Mouse (Mus musculus): ENCODE results near the gene Acan. TPM values are rescaled to one million over a fixed set of nuclear protein-coding genes. Genes with fewer than 3 reads are reported as not detected.
A peak's percentile ranks its signal among the peaks of the same experiment; 100 is the strongest.

The Acan gene
- polyA plus RNA-seq, 1 experiment: not detected

DNA sequence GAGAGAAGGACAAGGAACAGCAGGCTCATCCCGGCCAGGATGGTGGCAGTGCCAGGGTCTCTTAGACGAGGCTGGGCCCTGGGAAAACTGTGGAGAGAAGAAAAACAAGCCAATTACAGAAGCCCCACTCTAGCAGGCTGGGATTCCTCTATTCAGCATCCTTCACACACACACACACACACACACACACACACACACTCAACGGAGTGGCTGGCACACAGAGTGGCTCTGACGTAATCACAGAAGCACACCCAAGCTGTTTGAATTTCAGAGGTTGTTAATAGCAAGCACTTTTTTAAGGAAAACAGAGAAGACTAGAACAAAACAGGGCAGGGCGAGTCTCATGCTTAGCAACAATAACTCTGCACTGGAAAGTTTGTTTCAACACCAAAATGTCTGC, 70.2 kb downstream of the Acan start:
- WGBS: 70% methylated on average over 5 of the region's 5 CpGs
- Histone ChIP-seq H3K4me3 (replicated peaks; ENCODE audit: control insufficient read depth, low read depth, low read length) (no peak overlapping the region), H3K27ac (ENCODE audit: control insufficient read depth, insufficient read depth, low read depth, low read length, poor library complexity) (no peak overlapping the region), H3K4me1 (ENCODE audit: control insufficient read depth, insufficient read depth, low read length) (no peaks in the 10 kb centered on the region)
- TF ChIP-seq POLR2A (IDR thresholded peaks at IDR 0.05; ENCODE audit: borderline replicate concordance, control insufficient read depth, low read depth, low read length) (no peak), CTCF (IDR thresholded peaks at IDR 0.05; ENCODE audit: control insufficient read depth, insufficient read depth, low read length) (no peak)

DNA sequence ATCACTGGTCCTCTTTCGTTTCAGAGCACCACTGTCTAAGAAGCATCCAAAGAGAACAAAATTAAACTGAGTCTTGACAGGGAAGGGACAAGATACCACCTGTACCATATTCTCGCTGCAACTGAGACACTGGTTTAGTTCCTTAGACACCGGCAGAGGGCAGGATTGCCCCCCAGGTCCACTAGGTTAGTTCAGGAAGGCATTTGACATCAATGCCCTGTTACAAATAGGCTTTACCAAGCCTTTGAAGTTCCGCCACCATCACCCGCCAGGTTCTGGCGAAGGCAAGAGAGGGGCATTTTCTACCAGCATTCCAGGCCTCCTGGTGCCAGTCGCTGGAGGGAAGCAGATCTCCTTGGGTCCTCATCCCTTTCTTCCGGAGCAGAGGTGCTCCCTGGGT, 76.6 kb downstream of the Acan start:
- 35% methylated on average over 8 of the region's 8 CpGs for WGBS
- Histone ChIP-seq H3K4me3 (replicated peaks; ENCODE audit: control insufficient read depth, low read depth, low read length) (no peak overlapping the region), H3K4me1 (ENCODE audit: control insufficient read depth, insufficient read depth, low read length) (no peaks in the 10 kb centered on the region), H3K27ac (ENCODE audit: control insufficient read depth, insufficient read depth, low read depth, low read length, poor library complexity) (no peak overlapping the region; the same call in 1 of the 2 replicates)
- TF ChIP-seq CTCF (IDR thresholded peaks at IDR 0.05; ENCODE audit: control insufficient read depth, insufficient read depth, low read length): no peak
- TF ChIP-seq POLR2A (IDR thresholded peaks at IDR 0.05; ENCODE audit: borderline replicate concordance, control insufficient read depth, low read depth, low read length): no peak

DNA sequence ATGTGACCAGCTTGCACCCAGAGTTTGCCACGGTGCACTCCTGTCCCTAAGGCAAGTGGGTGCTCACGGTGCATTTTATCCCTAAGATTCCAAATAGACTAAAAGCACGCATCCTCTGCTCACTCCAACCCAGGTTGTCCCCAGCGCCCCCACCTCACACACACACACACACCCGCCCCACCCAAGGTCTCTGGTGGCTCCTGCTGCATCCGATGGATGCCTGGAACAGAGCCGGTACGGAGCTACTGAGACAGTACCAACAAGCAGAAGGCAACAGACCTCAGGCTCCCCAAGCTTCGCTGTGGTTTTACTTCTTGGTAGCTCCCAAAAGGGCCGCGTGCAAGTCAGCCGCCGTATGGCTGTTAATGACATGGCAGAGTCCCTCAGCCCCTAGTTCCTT, 77.1 kb downstream of the Acan start:
- Histone ChIP-seq H3K27ac (ENCODE audit: control insufficient read depth, insufficient read depth, low read depth, low read length, poor library complexity) (no peak overlapping the region), H3K4me3 (replicated peaks; ENCODE audit: control insufficient read depth, low read depth, low read length) (no peak overlapping the region), H3K4me1 (ENCODE audit: control insufficient read depth, insufficient read depth, low read length) (no peaks in the 10 kb centered on the region)
- TF ChIP-seq CTCF (IDR thresholded peaks at IDR 0.05; ENCODE audit: control insufficient read depth, insufficient read depth, low read length) (no peak), POLR2A (IDR thresholded peaks at IDR 0.05; ENCODE audit: borderline replicate concordance, control insufficient read depth, low read depth, low read length) (no peak)
- 15% methylated on average over 13 of the region's 13 CpGs for WGBS

DNA sequence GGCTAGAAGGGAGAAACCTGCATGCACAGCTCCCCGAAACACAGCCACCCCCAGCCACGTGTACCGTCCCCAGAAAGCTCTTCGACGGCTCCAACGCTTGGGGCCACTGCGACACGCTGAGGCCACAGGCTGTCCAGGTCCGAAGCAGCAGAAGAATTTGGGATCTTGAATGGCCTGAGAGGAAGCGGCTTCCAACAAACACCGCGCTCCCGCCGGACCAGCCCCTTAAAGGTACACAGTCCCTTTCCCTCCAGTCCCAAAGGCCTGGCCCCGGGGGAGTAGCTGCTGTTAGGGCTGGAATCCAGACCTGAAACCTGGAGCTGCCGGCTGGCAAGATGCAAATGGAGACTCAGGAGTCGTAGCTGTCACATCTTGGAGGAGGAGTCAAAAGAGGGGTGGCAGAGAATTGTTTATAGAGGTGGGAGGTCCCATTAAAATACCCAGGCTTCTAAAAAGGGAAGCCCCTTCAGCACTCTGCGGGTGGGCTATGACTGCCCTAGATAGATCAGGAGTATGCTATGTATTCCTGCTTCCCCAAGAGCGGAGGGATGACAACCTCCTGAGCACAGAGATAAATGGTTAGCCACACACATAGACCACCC, 77.7 kb downstream of the Acan start, which contains the start of gene Hapln3:
Gene Hapln3, minus strand, starts transcription at position 176 of the 602 bp plus-strand sequence.
- Histone ChIP-seq H3K4me3 (replicated peaks; ENCODE audit: control insufficient read depth, low read depth, low read length) (no peak within 1 kb of the TSS), H3K4me1 (ENCODE audit: control insufficient read depth, insufficient read depth, low read length) (no peaks in the 10 kb centered on the region), H3K27ac (ENCODE audit: control insufficient read depth, insufficient read depth, low read depth, low read length, poor library complexity) (no peak within 1 kb of the TSS; the same call in 1 of the 2 replicates)
- TF ChIP-seq CTCF (IDR thresholded peaks at IDR 0.05; ENCODE audit: control insufficient read depth, insufficient read depth, low read length) (no peak), POLR2A (IDR thresholded peaks at IDR 0.05; ENCODE audit: borderline replicate concordance, control insufficient read depth, low read depth, low read length) (no peak)
- WGBS: 18% methylated on average over 19 of the region's 19 CpGs

DNA sequence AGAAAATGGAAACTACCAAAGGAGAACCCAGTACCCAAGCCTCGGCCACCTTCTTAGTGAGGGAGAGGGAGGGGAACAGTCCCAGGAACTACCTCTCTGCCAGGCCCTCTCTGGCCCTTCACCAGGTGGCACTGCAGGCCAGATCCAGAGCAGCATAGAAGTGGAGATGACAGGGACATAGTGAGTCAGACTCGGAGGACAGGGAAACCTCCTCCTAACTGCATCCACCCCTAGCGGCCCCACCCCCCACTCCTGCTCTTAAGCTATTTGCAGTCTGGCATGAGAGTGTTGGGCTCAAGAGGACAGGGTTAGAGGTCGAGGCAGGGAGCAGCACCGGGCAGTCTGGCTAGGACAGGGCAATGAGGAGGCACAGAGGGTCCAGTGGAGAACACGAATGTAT, 80.1 kb downstream of the Acan start:
- 81% methylated on average over 6 of the region's 6 CpGs for WGBS
- no peak for TF ChIP-seq CTCF (IDR thresholded peaks at IDR 0.05; ENCODE audit: control insufficient read depth, insufficient read depth, low read length)
- no peak for TF ChIP-seq POLR2A (IDR thresholded peaks at IDR 0.05; ENCODE audit: borderline replicate concordance, control insufficient read depth, low read depth, low read length)
- Histone ChIP-seq H3K27ac (ENCODE audit: control insufficient read depth, insufficient read depth, low read depth, low read length, poor library complexity) (no peak overlapping the region), H3K4me3 (replicated peaks; ENCODE audit: control insufficient read depth, low read depth, low read length) (no peak overlapping the region), H3K4me1 (ENCODE audit: control insufficient read depth, insufficient read depth, low read length) (no peaks in the 10 kb centered on the region)

DNA sequence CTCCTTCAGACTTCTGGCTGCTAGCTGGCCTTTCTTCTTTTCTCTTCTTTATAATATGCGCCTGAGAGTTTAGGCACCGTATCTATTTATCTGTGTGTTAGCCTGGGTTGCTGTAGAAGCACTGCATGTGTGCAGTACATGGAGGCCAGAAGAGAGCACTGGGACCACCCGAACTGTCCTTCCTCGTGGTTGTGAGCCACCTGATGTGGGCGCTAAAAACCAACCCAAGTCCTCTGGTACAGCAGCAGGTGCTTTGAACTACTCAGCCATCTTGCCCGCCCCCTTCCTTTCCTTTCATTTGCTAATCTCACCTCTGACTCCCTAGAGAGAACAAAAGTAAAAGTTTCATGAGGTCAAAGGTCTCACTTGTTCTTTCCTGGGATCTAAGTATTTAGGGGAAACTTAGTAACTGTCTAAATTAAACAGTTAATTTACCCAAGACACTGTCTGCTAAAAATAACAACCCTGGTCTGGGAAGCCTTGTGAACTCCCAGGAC, 86.1 kb downstream of the Acan start:
- Histone ChIP-seq H3K4me1 (ENCODE audit: control insufficient read depth, insufficient read depth, low read length) (no peaks in the 10 kb centered on the region), H3K4me3 (replicated peaks; ENCODE audit: control insufficient read depth, low read depth, low read length) (no peak overlapping the region), H3K27ac (ENCODE audit: control insufficient read depth, insufficient read depth, low read depth, low read length, poor library complexity) (no peak overlapping the region)
- WGBS: 64% methylated on average over 6 of the region's 6 CpGs
- no peak for TF ChIP-seq POLR2A (IDR thresholded peaks at IDR 0.05; ENCODE audit: borderline replicate concordance, control insufficient read depth, low read depth, low read length)
- no peak for TF ChIP-seq CTCF (IDR thresholded peaks at IDR 0.05; ENCODE audit: control insufficient read depth, insufficient read depth, low read length)

DNA sequence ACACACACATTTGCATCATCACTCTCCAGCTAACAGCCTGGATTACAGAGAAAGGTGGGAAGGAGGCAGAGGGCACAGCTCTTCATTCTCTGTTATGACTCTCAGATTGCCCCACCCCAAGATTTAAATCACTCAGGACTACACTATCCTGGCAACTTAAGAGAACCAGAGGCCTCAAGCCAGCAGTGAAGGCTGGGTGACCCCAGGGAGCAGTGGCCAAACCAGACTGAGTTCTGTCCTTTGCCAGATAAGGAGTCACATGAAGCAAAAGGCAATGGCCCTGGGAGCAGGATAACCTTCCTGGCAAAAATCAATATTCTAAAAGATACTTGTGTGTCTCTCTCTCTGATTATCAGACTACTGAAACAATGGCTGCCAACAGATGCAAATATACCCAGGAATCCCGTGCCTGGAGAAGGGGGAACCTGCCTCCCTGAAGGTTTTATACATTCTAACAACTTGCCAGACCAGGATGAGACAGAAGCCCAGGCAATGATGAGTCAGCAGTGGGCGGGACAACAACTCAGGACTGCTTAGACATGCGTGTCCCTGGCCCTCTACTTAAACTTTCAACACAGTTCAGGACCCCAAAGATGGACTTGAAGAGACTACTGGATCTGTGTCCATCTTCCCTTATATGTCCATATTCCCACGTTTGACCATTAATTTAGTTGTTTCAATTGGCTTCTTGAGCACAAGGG, 86.8 kb downstream of the Acan start:
- WGBS: 55% methylated on average over 4 of the region's 4 CpGs

DNA sequence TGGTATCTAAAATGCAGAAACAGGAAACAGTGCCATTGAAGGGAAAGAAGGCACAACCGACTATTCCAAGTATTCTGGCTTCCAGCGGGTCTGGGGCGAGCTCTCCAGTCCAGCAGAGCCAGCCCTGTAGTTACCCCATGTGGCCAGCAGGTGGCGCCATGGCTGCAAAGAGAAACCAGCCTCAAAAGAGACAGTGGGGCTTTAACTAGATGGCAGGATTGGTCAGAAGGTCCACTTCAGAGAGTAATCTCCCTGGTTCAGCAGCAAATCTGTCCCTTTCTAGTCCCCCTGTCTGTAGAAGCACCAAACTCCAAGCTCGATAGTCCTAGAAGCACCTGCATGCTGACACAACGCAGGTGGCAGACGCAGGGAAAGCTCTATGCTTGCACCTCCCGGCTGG, 87.6 kb downstream of the Acan start:
- Histone ChIP-seq H3K4me3 (replicated peaks; ENCODE audit: control insufficient read depth, low read depth, low read length) (no peak overlapping the region), H3K27ac (ENCODE audit: control insufficient read depth, insufficient read depth, low read depth, low read length, poor library complexity) (no peak overlapping the region), H3K4me1 (ENCODE audit: control insufficient read depth, insufficient read depth, low read length) (no peaks in the 10 kb centered on the region)
- TF ChIP-seq POLR2A (IDR thresholded peaks at IDR 0.05; ENCODE audit: borderline replicate concordance, control insufficient read depth, low read depth, low read length): no peak
- TF ChIP-seq CTCF (IDR thresholded peaks at IDR 0.05; ENCODE audit: control insufficient read depth, insufficient read depth, low read length): peak; percentile 92
- 49% methylated on average over 8 of the region's 8 CpGs for WGBS

More for the DNA sequence above, 86.8 kb downstream of the Acan start:
- Histone ChIP-seq H3K4me3 (replicated peaks; ENCODE audit: control insufficient read depth, low read depth, low read length) (no peak overlapping the region), H3K27ac (ENCODE audit: control insufficient read depth, insufficient read depth, low read depth, low read length, poor library complexity) (no peak overlapping the region), H3K4me1 (ENCODE audit: control insufficient read depth, insufficient read depth, low read length) (no peaks in the 10 kb centered on the region)
- TF ChIP-seq CTCF (IDR thresholded peaks at IDR 0.05; ENCODE audit: control insufficient read depth, insufficient read depth, low read length) (no peak), POLR2A (IDR thresholded peaks at IDR 0.05; ENCODE audit: borderline replicate concordance, control insufficient read depth, low read depth, low read length) (no peak)

Data from bone marrow, adult 2 months (tissue).